Mouse (Mus musculus): ENCODE data around the gene Edil3.
"Not testable (repeated sequence)": the region's sequence is repeated elsewhere in the genome, so short reads cannot be mapped to it uniquely, and the experiment has no call there.

The Edil3 gene

DNA sequence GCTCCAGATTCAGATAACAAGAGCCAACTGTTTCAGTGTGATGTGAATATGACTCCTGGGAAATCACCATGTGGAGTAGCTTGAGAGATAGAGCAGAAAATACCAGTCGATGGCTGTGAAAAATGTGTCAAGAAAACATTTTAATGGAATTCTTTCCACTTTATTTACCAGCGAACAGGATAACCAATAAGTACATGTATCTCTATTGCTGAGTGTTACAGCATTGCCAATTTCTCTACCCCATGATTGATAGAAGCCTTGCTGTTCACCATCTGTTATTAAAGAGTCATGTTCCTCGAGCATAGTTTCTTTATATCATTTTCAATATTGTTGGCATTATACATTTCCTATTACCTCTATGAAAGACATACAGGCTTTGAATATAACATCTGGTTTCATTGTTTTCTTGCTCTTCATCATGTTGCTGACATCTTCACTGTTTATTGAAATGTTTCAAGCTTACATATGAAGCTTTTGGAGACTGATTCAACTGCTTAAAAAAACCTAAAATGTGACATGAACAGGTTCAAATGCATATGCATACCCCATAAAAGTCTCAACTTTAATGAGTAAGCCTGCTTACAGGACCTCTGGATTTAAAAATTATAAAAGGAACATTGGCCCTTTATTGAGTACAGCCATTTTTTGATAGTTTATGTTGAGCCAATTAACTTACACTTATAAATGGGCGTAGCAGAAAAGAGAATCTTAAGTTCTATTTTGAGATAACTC lies 186.6 kb downstream of the Edil3 start:
- no peak for DNase-seq

DNA sequence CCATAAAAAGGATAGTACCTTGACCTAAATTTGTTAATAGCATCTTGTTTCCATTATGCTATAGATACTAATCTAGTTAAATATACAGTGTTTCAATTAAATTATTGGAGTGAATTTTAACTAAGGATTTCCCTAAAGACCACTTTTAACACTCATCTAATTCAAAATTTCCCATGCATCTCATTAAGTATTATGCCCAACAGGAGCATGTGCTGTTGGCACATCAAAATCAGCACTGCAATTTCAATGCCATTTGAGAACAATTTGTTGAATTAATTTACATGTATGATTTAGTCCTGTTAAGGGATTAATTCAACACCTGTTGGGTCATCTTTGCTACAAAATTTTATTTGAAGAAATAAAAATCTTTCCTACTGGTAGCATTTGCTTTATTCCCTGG lies 191.2 kb downstream of the Edil3 start:
- no peak for DNase-seq

DNA sequence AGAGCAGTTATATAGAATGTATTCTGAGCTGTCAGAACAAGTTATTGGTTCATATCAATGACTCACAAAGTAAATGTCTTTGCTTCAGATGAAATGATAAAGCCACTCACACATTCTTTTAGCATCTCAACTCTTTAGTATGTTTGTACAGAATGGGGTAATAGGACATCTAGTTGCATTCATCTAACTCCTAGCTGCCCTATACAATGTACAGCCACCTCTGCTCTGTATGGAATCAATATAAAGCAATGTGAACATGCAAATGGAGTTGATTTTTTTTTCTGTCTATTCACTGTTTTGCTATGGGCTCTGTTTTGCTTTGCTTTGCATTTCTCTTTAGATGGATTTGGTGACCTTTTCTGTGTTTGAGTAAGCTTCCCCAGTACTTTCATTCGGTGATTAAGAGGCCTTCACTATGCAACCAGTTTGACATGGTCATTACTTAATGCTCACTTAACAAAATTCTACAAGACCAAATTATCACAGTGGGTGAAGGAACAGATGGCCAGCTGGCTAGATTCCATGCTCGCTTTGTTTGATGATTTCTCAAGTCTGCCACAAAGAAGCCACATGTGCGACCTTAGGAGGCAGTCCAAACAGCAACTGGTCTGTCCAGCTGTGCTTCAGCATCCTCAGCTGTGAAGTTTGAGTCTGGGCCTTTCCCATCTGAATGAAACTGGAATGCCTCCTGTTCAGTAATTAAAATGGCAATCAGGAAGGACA lies 208.7 kb downstream of the Edil3 start:
- DNase-seq: no peak

GRCm38 (mm10) chr13:89035711-89036110 lies 214.4 kb downstream of the Edil3 start:
- DNase-seq: no peak

DNA sequence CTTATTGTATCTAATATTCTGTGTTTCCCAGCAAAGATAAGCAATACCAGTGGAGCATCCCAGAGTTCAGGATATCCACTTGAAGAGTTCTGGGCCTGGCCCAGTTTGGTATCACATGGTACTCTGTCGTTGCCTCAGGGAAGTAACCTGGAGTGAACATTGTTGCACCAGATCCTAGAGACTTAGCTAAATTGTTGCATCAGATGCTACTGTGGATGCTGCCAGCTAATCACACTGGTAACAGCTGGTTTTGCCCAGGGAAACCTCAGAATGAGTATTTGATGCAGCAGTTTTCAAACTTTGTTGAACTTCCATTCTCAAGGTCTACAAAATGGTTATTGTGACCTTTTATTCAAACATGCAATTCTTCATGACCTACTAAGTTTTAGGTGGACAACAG lies 220.2 kb downstream of the Edil3 start:
- DNase-seq: no peak

GRCm38 (mm10) chr13:89070132-89070531 lies 248.9 kb downstream of the Edil3 start:
- DNase-seq: not testable (repeated sequence)

GRCm38 (mm10) chr13:89076212-89076611 lies 254.9 kb downstream of the Edil3 start:
- no peak for DNase-seq

DNA sequence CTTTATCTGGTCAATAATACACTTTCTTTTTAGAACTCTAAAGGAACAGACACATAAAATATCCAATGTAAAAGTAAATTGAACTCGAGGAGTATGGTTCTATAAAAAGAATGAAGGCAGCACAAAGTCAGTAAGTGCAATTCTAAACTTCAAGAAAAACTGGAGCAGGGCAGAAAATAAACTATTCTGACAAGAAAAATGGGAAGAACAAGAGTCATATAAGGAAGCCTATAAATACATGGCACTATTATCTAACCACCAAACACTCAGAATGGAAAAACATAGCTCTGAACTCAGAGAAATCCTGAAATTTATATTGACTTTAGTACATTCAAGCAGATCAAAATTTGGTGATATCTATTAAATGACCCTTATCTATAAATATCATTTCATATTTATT lies 284.6 kb downstream of the Edil3 start:
- DNase-seq: no peak

DNA sequence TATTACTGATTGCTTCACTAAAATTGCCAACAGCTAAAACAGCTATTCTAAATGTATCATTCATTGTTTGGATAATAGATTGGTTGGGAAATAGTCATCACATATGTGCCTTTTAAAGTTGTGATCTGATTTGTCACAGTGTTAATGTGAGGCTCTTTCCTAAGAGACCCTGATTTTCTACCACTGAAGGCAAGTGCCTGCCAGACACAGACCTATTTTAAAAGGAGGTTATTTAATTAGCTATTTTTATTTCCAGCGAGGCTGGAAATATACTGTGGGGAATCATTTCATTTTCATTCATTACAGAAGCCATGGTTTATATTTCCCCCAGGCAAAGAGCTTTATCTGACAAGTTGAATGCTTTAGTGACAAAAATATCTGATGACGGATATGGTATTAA lies 296.3 kb downstream of the Edil3 start:
- DNase-seq: no peak

DNA sequence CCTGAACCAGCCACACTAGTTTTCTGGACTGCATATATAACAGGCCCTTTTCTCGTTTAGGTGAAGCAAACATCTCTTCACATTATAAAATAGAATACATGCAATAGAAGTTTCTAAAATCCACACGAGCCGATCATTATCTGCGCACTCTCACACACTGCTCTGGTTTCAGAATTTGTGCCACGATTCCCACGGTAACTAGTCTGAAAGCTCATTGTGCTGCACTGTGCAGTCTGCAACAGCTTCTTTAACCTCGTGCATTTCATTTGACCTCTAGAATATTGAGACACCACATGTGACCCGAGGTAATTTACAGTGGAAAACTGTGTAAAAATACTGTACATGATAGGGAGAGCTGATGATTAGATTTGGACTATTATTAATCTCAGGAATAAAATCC lies 298.5 kb downstream of the Edil3 start:
- no peak for DNase-seq

DNA sequence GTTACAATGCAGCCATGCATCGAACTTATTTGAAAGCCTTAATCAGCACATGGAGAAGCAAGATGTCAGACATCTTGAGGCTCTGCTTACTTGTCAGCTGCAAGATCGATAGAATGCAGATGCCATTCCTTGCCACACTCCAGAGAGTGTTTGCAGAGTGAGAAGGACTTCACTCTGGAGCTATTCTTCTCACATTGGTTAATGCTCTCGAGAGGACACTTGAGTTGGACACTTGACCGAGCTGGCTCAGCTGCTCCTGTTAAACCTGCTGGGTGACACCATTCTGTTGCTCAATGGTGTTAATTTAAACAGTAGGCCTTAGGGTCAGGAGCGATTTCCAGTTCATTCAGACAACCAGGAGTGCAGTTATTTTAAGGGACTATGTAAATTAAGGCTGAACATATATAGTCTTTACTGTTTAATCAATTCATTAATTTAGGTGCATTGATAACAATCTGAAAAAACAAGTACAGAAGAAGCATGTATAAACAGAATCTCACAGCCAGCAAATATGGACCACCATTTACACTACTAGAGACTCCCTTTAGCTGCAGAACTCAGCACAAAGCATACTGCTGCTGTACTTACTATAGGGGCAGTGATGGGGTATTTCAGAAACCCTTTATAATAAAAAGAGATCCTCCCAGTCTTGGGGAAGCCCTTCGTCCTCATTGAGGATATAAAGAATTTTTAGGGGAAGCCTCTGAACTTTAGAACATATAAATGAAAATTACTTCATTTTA lies 301.4 kb downstream of the Edil3 start:
- DNase-seq: no peak

- DNase-seq: no peak
Measured at GRCm38 (mm10) chr13:89123396-89123795, 302.1 kb downstream of the Edil3 start.

- no peak for DNase-seq
Measured at GRCm38 (mm10) chr13:89146056-89146547, 324.8 kb downstream of the Edil3 start.

- DNase-seq: no peak
Measured at GRCm38 (mm10) chr13:89151878-89152277, 330.6 kb downstream of the Edil3 start.

DNA sequence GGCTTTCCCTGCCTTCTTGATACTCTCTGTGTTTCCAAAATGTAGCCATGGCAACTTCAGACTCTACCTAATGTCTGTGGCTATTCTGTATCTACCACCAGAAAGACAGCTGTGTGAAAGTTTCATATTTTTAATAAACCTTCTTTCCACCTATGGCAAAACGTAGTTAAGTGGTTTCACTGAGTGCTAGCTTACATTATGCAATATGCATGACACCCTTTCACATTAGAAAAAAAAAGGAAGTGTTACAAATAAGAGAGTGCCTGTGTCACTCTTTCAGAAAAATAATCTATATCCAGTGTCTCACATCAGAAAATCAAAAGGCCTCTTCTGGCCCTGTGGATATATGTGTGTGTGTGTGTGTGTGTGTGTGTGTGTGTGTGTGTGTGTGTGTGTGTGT lies 346.7 kb downstream of the Edil3 start:
- no peak for DNase-seq

DNA sequence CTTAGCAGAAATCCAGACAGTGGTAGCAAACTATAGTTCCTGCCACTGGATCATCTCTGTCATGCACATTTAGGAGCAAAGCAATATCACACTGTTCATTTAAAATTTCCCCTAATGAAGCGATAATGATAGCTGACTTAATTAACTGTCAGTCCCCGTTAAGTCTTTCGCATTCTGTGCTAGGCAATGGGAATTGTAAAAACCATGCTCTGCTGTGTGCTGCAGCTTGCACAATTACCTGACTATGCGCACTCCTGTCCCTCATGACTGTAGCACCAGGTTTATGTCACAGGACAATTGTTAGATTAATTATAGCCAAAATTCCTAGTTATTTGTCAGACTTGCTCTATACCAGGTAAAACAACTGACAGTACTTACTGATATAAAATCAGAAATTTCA lies 348.8 kb downstream of the Edil3 start:
- DNase-seq: no peak

- no peak for DNase-seq
Measured at GRCm38 (mm10) chr13:89175154-89175553, 353.9 kb downstream of the Edil3 start.

- DNase-seq: no peak
Measured at GRCm38 (mm10) chr13:89189051-89189450, 367.8 kb downstream of the Edil3 start.

DNA sequence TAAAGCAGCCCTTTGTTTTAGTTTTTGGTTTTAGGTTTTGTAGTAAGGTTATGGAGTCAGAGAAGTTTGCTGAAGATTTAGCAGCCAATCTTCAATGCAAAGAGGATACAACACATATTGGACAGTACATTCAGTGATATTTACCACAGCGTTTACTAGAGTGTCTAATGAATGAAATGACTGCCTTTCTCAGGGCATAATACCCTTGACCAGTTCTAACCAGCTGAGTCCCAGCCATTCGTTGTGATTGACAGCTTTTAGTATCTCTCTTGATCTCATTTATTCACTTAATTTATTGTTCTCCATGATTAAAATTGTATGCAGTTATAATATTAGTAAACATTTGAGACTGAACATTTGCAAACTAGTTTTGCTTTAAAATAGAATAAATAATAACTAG lies 375.7 kb downstream of the Edil3 start:
- no peak for DNase-seq

GRCm38 (mm10) chr13:89199275-89199674 lies 378.0 kb downstream of the Edil3 start:
- no peak for DNase-seq

- DNase-seq: no peak
Measured at GRCm38 (mm10) chr13:89238104-89238503, 416.8 kb downstream of the Edil3 start.

GRCm38 (mm10) chr13:89253990-89254642 lies 432.8 kb downstream of the Edil3 start:
- no peak for DNase-seq

DNA sequence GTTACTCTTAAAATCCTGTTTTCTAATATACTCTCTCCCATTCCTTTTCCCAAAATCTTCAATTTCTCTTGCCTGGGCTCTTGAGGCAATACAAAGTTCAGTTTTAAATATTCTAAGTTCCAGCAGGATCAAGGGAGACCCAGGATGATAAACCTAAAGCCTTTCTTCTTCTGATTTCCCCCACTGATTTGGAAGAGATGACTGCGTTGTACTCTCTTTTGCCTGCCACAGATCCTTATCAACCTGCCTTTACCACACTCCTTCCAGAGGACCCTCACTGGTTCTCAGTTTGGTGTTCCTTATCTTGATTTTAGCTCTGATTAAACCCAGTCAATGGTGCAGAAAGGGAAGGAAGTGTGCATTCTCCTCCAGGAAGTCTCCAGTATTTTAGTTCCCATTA lies 435.6 kb downstream of the Edil3 start:
- DNase-seq: no peak
